Mouse (Mus musculus): ENCODE results near the gene Mxra7.
"Not testable (repeated sequence)": the region's sequence is repeated elsewhere in the genome, so short reads cannot be mapped to it uniquely, and the experiment has no call there.

Mxra7 gene

GRCm38 (mm10) chr11:116827534-116828165 is at the start of gene Mxra7:
Gene Mxra7, minus strand, starts transcription at chr11:116828046.
- in situ Hi-C loops (cut with MboI; ENCODE audit: low sequenced_read_pairs): no loop called here

- in situ Hi-C loops (cut with MboI; ENCODE audit: low sequenced_read_pairs): no loop called here
Observed at GRCm38 (mm10) chr11:116873987-116874386, 46.1 kb upstream of the Mxra7 start.

GRCm38 (mm10) chr11:116871538-116871937 is 43.7 kb upstream of the Mxra7 start:
- in situ Hi-C loops (cut with MboI; ENCODE audit: low sequenced_read_pairs): no loop called here

- in situ Hi-C loops (cut with MboI; ENCODE audit: low sequenced_read_pairs): no loop called here
Observed at GRCm38 (mm10) chr11:116869641-116870040, 41.8 kb upstream of the Mxra7 start.

- in situ Hi-C loops (cut with MboI; ENCODE audit: low sequenced_read_pairs): no loop called here
Observed at GRCm38 (mm10) chr11:116869223-116869622, 41.4 kb upstream of the Mxra7 start.

- in situ Hi-C loops (cut with MboI; ENCODE audit: low sequenced_read_pairs): no loop called here
Observed at GRCm38 (mm10) chr11:116868129-116868528, 40.3 kb upstream of the Mxra7 start.

GRCm38 (mm10) chr11:116865945-116866585 is 38.2 kb upstream of the Mxra7 start:
- in situ Hi-C loops (cut with MboI; ENCODE audit: low sequenced_read_pairs): no loop called here

- in situ Hi-C loops (cut with MboI; ENCODE audit: low sequenced_read_pairs): no loop called here
Observed at GRCm38 (mm10) chr11:116864444-116864843, 36.6 kb upstream of the Mxra7 start.

- in situ Hi-C loops (cut with MboI; ENCODE audit: low sequenced_read_pairs): no loop called here
Observed at GRCm38 (mm10) chr11:116857183-116857850, 29.5 kb upstream of the Mxra7 start.

- in situ Hi-C loops (cut with MboI; ENCODE audit: low sequenced_read_pairs): no loop called here
Observed at GRCm38 (mm10) chr11:116854279-116854678, 26.4 kb upstream of the Mxra7 start.

GRCm38 (mm10) chr11:116853512-116853928 is 25.7 kb upstream of the Mxra7 start:
- in situ Hi-C loops (cut with MboI; ENCODE audit: low sequenced_read_pairs): no loop called here

GRCm38 (mm10) chr11:116852891-116853511 is 25.2 kb upstream of the Mxra7 start, which contains the start of gene Srsf2:
Gene Srsf2, minus strand, starts transcription at chr11:116853094.
- in situ Hi-C loops (cut with MboI; ENCODE audit: low sequenced_read_pairs): no loop called here

- in situ Hi-C loops (cut with MboI; ENCODE audit: low sequenced_read_pairs): no loop called here
Observed at GRCm38 (mm10) chr11:116852291-116852890, 24.5 kb upstream of the Mxra7 start, which contains the start of gene Mfsd11. Gene Mfsd11, plus strand, starts transcription at chr11:116852440.

- in situ Hi-C loops (cut with MboI; ENCODE audit: low sequenced_read_pairs): no loop called here
Observed at GRCm38 (mm10) chr11:116851576-116852290, 23.9 kb upstream of the Mxra7 start.

GRCm38 (mm10) chr11:116850833-116851477 is 23.1 kb upstream of the Mxra7 start:
- in situ Hi-C loops (cut with MboI; ENCODE audit: low sequenced_read_pairs): no loop called here

GRCm38 (mm10) chr11:116850085-116850484 is 22.2 kb upstream of the Mxra7 start:
- in situ Hi-C loops (cut with MboI; ENCODE audit: low sequenced_read_pairs): no loop called here

GRCm38 (mm10) chr11:116849587-116849986 is 21.7 kb upstream of the Mxra7 start:
- in situ Hi-C loops (cut with MboI; ENCODE audit: low sequenced_read_pairs): no loop called here

- in situ Hi-C loops (cut with MboI; ENCODE audit: low sequenced_read_pairs): not testable (repeated sequence)
Observed at GRCm38 (mm10) chr11:116848877-116849178, 21.0 kb upstream of the Mxra7 start.

GRCm38 (mm10) chr11:116848086-116848876 is 20.4 kb upstream of the Mxra7 start:
- in situ Hi-C loops (cut with MboI; ENCODE audit: low sequenced_read_pairs): no loop called here
